Comparison of ENCODE assay signal across 11 mouse cellular contexts in genomic region chr4:76179497-76179896, GRCm38 (mm10).
DNase-seq lines count a peak whose midpoint lies in the region; ATAC-seq lines count a peak whose summit lies in the region.
"Had no signal": no experiment of that assay in that cellular context is flagged by ENCODE, and none has a peak within 500 bp of the region (broad histone marks: within the 10 kb centered on the region; RNA-seq: fewer than 3 reads in every experiment).

No protein-coding gene starts in this region.

- no peaks in the 10 kb centered on the region for H3K9me3 ChIP-seq in midbrain, embryonic 14.5 days (ENCODE audit: control insufficient read depth, low read length)
- H3K9me3 ChIP-seq in midbrain, embryonic 11.5 days (ENCODE audit: control insufficient read depth, low read length): no peaks in the 10 kb centered on the region
- H3K9me3 ChIP-seq in neural tube, embryonic 15.5 days (replicated peaks): no peaks in the 10 kb centered on the region

- H3K4me2 ChIP-seq in midbrain, embryonic 14.5 days (ENCODE audit: low read length): no peak overlapping the region
- no peak overlapping the region for H3K4me2 ChIP-seq in midbrain, embryonic 11.5 days
- H3K4me2 ChIP-seq in neural tube, embryonic 15.5 days: no peak overlapping the region

- H3K9ac ChIP-seq in midbrain, embryonic 14.5 days (replicated peaks; ENCODE audit: low read length): no peak overlapping the region
- H3K9ac ChIP-seq in midbrain, embryonic 11.5 days (ENCODE audit: low read length): no peak overlapping the region
- no peak overlapping the region for H3K9ac ChIP-seq in neural tube, embryonic 15.5 days (replicated peaks)

- peak; percentile 20 for DNase-seq in embryo, embryonic 11.5 days (ENCODE audit: low read depth, low spot score)
- DNase-seq in embryo, embryonic 9.5 days (ENCODE audit: extremely low spot score): no peak
- peak; percentile 59 for DNase-seq in midbrain, embryonic 14.5 days
- DNase-seq in midbrain, embryonic 11.5 days (ENCODE audit: low spot score, missing footprints): no peak
- DNase-seq in kidney, postnatal 36 days: peak; percentile 4 to 37
- no peak for DNase-seq in right cerebral cortex, adult 2 months (ENCODE audit: low spot score in 2 of 2)
- DNase-seq in thymus, adult 18-20 months: no peak
- DNase-seq: cerebellum, postnatal 14 days; heart, adult 18-20 months; right cerebral cortex, postnatal 14 days had no signal

- peaks cover 12% of the 10 kb centered on the region for H3K4me1 ChIP-seq in midbrain, embryonic 14.5 days (ENCODE audit: control insufficient read depth, insufficient read depth, low read length)
- peaks cover 2% of the 10 kb centered on the region; the same call in 1 of the 2 replicates for H3K4me1 ChIP-seq in midbrain, embryonic 11.5 days (ENCODE audit: control insufficient read depth, insufficient read depth, low read length)
- H3K4me1 ChIP-seq in neural tube, embryonic 15.5 days: 0 out of 2 replicates have a peak, but pooled peaks cover 8% of the 10 kb centered on the region

- no peaks in the 10 kb centered on the region for H3K36me3 ChIP-seq in midbrain, embryonic 14.5 days (ENCODE audit: control insufficient read depth, insufficient read depth, low read length)
- H3K36me3 ChIP-seq in midbrain, embryonic 11.5 days (ENCODE audit: control insufficient read depth, insufficient read depth, low read length): no peaks in the 10 kb centered on the region
- no peaks in the 10 kb centered on the region for H3K36me3 ChIP-seq in neural tube, embryonic 15.5 days

- WGBS in midbrain, embryonic 14.5 days: 42% methylated on average over 8 of the region's 8 CpGs
- WGBS in midbrain, embryonic 11.5 days: 79% methylated on average over 8 of the region's 8 CpGs
- WGBS in neural tube, embryonic 15.5 days: 22% methylated on average over 8 of the region's 8 CpGs

- no peak overlapping the region for H3K4me3 ChIP-seq in midbrain, embryonic 14.5 days (replicated peaks; ENCODE audit: low read depth, low read length)
- H3K4me3 ChIP-seq in midbrain, embryonic 11.5 days (ENCODE audit: low read depth, low read length): no peak overlapping the region
- no peak overlapping the region for H3K4me3 ChIP-seq in neural tube, embryonic 15.5 days (replicated peaks)

- no peak overlapping the region for H3K27ac ChIP-seq in midbrain, embryonic 14.5 days (replicated peaks; ENCODE audit: low read depth, low read length)
- H3K27ac ChIP-seq in midbrain, embryonic 11.5 days (ENCODE audit: low read depth, low read length): no peak overlapping the region
- no peak overlapping the region for H3K27ac ChIP-seq in neural tube, embryonic 15.5 days (replicated peaks)

- no peaks in the 10 kb centered on the region for H3K27me3 ChIP-seq in midbrain, embryonic 14.5 days (ENCODE audit: control insufficient read depth, insufficient read depth, low read length)
- H3K27me3 ChIP-seq in midbrain, embryonic 11.5 days (ENCODE audit: control insufficient read depth, insufficient read depth, low read length): no peaks in the 10 kb centered on the region
- H3K27me3 ChIP-seq in neural tube, embryonic 15.5 days (replicated peaks): no peaks in the 10 kb centered on the region

- no peak; the same call in 1 of the 2 replicates for ATAC-seq in midbrain, embryonic 14.5 days (ENCODE audit: low FRiP score, low TSS enrichment)
- ATAC-seq in midbrain, embryonic 11.5 days (ENCODE audit: low FRiP score): no peak; the same call in 1 of the 2 replicates
- ATAC-seq in neural tube, embryonic 15.5 days (ENCODE audit: low FRiP score): peak; percentile 57

Comparison
In these comparisons a context has a peak if more than half of its experiments do, and no peak if none do; other contexts are left out.
1. DNase-seq: peak in embryo, embryonic 11.5 days (single experiment), midbrain, embryonic 14.5 days (single experiment) and kidney, postnatal 36 days (2 of 2); none in embryo, embryonic 9.5 days (single experiment), midbrain, embryonic 11.5 days (single experiment), right cerebral cortex, adult 2 months (0 of 2) and thymus, adult 18-20 months (0 of 2).